26 mouse cellular contexts compared by ENCODE assay signal in the genomic region with DNA sequence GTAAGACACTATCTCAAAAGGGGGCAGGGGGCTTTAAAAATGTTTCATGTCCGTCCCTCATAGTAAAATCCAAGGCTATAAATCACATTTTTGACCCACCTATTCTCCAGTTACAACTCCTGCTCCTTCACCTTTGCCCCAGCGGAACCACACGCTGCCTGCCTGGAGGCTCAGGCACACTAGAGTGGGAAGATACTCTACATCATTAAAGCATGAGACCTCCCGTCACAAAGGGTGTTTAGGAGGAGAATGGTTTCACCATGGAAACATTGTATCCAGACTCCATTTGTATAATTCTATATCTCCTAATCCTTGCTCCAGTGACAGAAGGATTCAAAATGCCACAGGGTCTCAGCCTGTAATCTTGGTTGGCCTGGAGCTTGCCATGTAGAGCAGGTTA. TPM values are rescaled to one million over a fixed set of nuclear protein-coding genes. Genes with fewer than 3 reads are reported as not detected.
A peak's percentile ranks its signal among the peaks of the same experiment; 100 is the strongest.
DNase-seq lines count a peak whose midpoint lies in the region; ATAC-seq and TF ChIP-seq lines count a peak whose summit lies in the region.
"Had no signal": no experiment of that assay in that cellular context is flagged by ENCODE, and none has a peak within 500 bp of the region (broad histone marks: within the 10 kb centered on the region; RNA-seq: fewer than 3 reads in every experiment).

No protein-coding gene starts in this region.

- no peak for TF ChIP-seq POLR2A in liver, adult 2 months (IDR thresholded peaks at IDR 0.05; ENCODE audit: extremely low read depth, insufficient read depth, low read length)
- TF ChIP-seq POLR2A in testis, adult 2 months (IDR thresholded peaks at IDR 0.05; ENCODE audit: control insufficient read depth, low read depth, low read length) = peak; percentile 56; the same call in 1 of the 2 replicates

- H3K27me3 ChIP-seq in liver, adult 2 months (ENCODE audit: control insufficient read depth, insufficient read depth, low read length) = no peaks in the 10 kb centered on the region
- no peaks in the 10 kb centered on the region for H3K27me3 ChIP-seq in liver, embryonic 11.5 days (replicated peaks; ENCODE audit: control insufficient read depth, insufficient read depth, low read length)
- H3K27me3 ChIP-seq in testis, adult 2 months (ENCODE audit: control insufficient read depth, insufficient read depth, low read length) = no peaks in the 10 kb centered on the region
- no peaks in the 10 kb centered on the region for H3K27me3 ChIP-seq in intestine, embryonic 16.5 days (replicated peaks; ENCODE audit: control insufficient read depth, insufficient read depth, low read length)
- no peaks in the 10 kb centered on the region for H3K27me3 ChIP-seq in stomach, postnatal 0 days (ENCODE audit: control insufficient read depth, insufficient read depth, low read length)
- H3K27me3 ChIP-seq: forebrain, embryonic 13.5 days; heart, embryonic 15.5 days had no signal

- H3K9me3 ChIP-seq in liver, embryonic 11.5 days (ENCODE audit: control insufficient read depth, low read length) = no peaks in the 10 kb centered on the region
- no peaks in the 10 kb centered on the region for H3K9me3 ChIP-seq in intestine, embryonic 16.5 days (ENCODE audit: control insufficient read depth, low read length)
- no peaks in the 10 kb centered on the region for H3K9me3 ChIP-seq in stomach, postnatal 0 days (ENCODE audit: control insufficient read depth, low read length)
- H3K9me3 ChIP-seq: forebrain, embryonic 10.5 days; forebrain, embryonic 13.5 days; heart, embryonic 15.5 days; hindbrain, embryonic 10.5 days had no signal

- H3K4me1 ChIP-seq in liver, adult 2 months (ENCODE audit: control insufficient read depth, insufficient read depth, low read length) = peaks cover 24% of the 10 kb centered on the region
- H3K4me1 ChIP-seq in liver, embryonic 11.5 days (replicated peaks; ENCODE audit: control insufficient read depth, insufficient read depth, low read length) = peaks cover 4% of the 10 kb centered on the region; the same call in 1 of the 2 replicates
- H3K4me1 ChIP-seq in testis, adult 2 months (ENCODE audit: control insufficient read depth, insufficient read depth, low read length) = peaks cover 2% of the 10 kb centered on the region; the same call in 1 of the 2 replicates
- H3K4me1 ChIP-seq in intestine, embryonic 16.5 days (ENCODE audit: control insufficient read depth, insufficient read depth, low read length) = peaks cover 14% of the 10 kb centered on the region
- H3K4me1 ChIP-seq in stomach, postnatal 0 days (replicated peaks; ENCODE audit: control insufficient read depth, insufficient read depth) = peaks cover 7% of the 10 kb centered on the region; the same call in 1 of the 2 replicates
- H3K4me1 ChIP-seq: forebrain, embryonic 10.5 days; forebrain, embryonic 13.5 days; hindbrain, embryonic 10.5 days had no signal

- TF ChIP-seq CTCF in liver, adult 2 months (IDR thresholded peaks at IDR 0.05; ENCODE audit: low read depth, low read length) = no peak
- no peak for TF ChIP-seq CTCF in testis, adult 2 months (IDR thresholded peaks at IDR 0.05; ENCODE audit: control insufficient read depth, insufficient read depth, insufficient replicate concordance, low read depth, low read length)
- TF ChIP-seq CTCF in stomach, postnatal 0 days (IDR thresholded peaks at IDR 0.05; ENCODE audit: low read depth) = no peak

- H3K27ac ChIP-seq in liver, adult 2 months (replicated peaks; ENCODE audit: insufficient read depth, low read depth, low read length) = peak overlapping the region; percentile 52
- H3K27ac ChIP-seq in liver, embryonic 11.5 days (ENCODE audit: low read depth, low read length) = no peak overlapping the region
- no peak overlapping the region for H3K27ac ChIP-seq in testis, adult 2 months (ENCODE audit: control insufficient read depth, insufficient read depth, low read depth, low read length)
- peak overlapping the region; percentile 69 for H3K27ac ChIP-seq in intestine, embryonic 16.5 days (ENCODE audit: low read length)
- H3K27ac ChIP-seq in stomach, postnatal 0 days (replicated peaks) = peak overlapping the region; percentile 30; the same call in 1 of the 2 replicates
- H3K27ac ChIP-seq: forebrain, embryonic 10.5 days; forebrain, embryonic 13.5 days; heart, embryonic 15.5 days; hindbrain, embryonic 10.5 days; hindbrain, embryonic 14.5 days; hindbrain, postnatal 0 days had no signal

- no peaks in the 10 kb centered on the region for H3K36me3 ChIP-seq in liver, adult 2 months (ENCODE audit: control insufficient read depth, insufficient read depth, low read length)
- H3K36me3 ChIP-seq in liver, embryonic 11.5 days (ENCODE audit: control insufficient read depth, insufficient read depth, low read length) = no peaks in the 10 kb centered on the region
- H3K36me3 ChIP-seq in testis, adult 2 months (ENCODE audit: control insufficient read depth, insufficient read depth, low read length) = no peaks in the 10 kb centered on the region
- H3K36me3 ChIP-seq in intestine, embryonic 16.5 days (ENCODE audit: control insufficient read depth, insufficient read depth, low read length) = no peaks in the 10 kb centered on the region
- H3K36me3 ChIP-seq in stomach, postnatal 0 days (ENCODE audit: control insufficient read depth, insufficient read depth, low read length) = no peaks in the 10 kb centered on the region
- H3K36me3 ChIP-seq: forebrain, embryonic 10.5 days; heart, embryonic 15.5 days; hindbrain, embryonic 10.5 days had no signal

- H3K4me3 ChIP-seq in liver, adult 2 months (ENCODE audit: insufficient read depth, low read depth, low read length) = no peak overlapping the region
- H3K4me3 ChIP-seq in liver, embryonic 11.5 days (ENCODE audit: low read depth, low read length) = no peak overlapping the region
- peak overlapping the region; percentile 64 for H3K4me3 ChIP-seq in testis, adult 2 months (ENCODE audit: control insufficient read depth, low read depth, low read length)
- H3K4me3 ChIP-seq in intestine, embryonic 16.5 days (ENCODE audit: low read length) = no peak overlapping the region
- H3K4me3 ChIP-seq in stomach, postnatal 0 days (ENCODE audit: low read depth, low read length) = no peak overlapping the region
- H3K4me3 ChIP-seq: forebrain, embryonic 10.5 days; forebrain, embryonic 13.5 days; heart, embryonic 15.5 days; hindbrain, embryonic 10.5 days had no signal

- TF ChIP-seq EP300 in stomach, postnatal 0 days (optimal IDR thresholded peaks at IDR 0.05) = no peak

- H3K79me2 ChIP-seq in liver, adult 2 months (ENCODE audit: control insufficient read depth, insufficient read depth, low read length) = no peaks in the 10 kb centered on the region; the same call in 1 of the 2 replicates

- no peak for ATAC-seq in liver, embryonic 11.5 days (replicated peaks; ENCODE audit: low FRiP score)
- no peak for ATAC-seq in intestine, embryonic 16.5 days
- ATAC-seq in stomach, postnatal 0 days (ENCODE audit: low FRiP score, low TSS enrichment) = no peak
- ATAC-seq: CD4-positive, CD25-positive, alpha-beta regulatory T cell, adult 4 months; forebrain, embryonic 13.5 days; forebrain, embryonic 16.5 days; hindbrain, postnatal 0 days had no signal

- H3K9ac ChIP-seq in liver, adult 2 months (ENCODE audit: low read depth, low read length) = no peak overlapping the region
- H3K9ac ChIP-seq in liver, embryonic 11.5 days (ENCODE audit: low read depth, low read length) = no peak overlapping the region
- no peak overlapping the region for H3K9ac ChIP-seq in intestine, embryonic 16.5 days (ENCODE audit: low read depth, low read length)
- no peak overlapping the region for H3K9ac ChIP-seq in stomach, postnatal 0 days (ENCODE audit: low read length)
- H3K9ac ChIP-seq: forebrain, embryonic 13.5 days; heart, embryonic 15.5 days; hindbrain, embryonic 14.5 days had no signal

- H3K4me2 ChIP-seq in liver, embryonic 11.5 days = no peak overlapping the region
- H3K4me2 ChIP-seq in intestine, embryonic 16.5 days (ENCODE audit: low read depth, low read length) = no peak overlapping the region
- no peak overlapping the region for H3K4me2 ChIP-seq in stomach, postnatal 0 days (replicated peaks; ENCODE audit: low read depth)
- H3K4me2 ChIP-seq: forebrain, embryonic 13.5 days; heart, embryonic 11.5 days; heart, embryonic 15.5 days; hindbrain, embryonic 14.5 days had no signal

- WGBS in liver, adult 2 months = 85% methylated on average over 4 of the region's 4 CpGs
- WGBS in liver, embryonic 11.5 days = 77% methylated on average over 4 of the region's 4 CpGs
- WGBS in intestine, embryonic 16.5 days = 53% methylated on average over 4 of the region's 4 CpGs
- 65% methylated on average over 4 of the region's 4 CpGs for WGBS in stomach, postnatal 0 days

- DNase-seq in liver, adult 2 months (ENCODE audit: extremely low read depth, low read depth, low spot score) = peak; percentile 22
- DNase-seq in liver, embryonic 11.5 days (ENCODE audit: low spot score) = no peak
- DNase-seq in testis, postnatal 10 days (ENCODE audit: low spot score) = no peak
- DNase-seq in stomach, postnatal 0 days (ENCODE audit: low spot score) = no peak
- no peak for DNase-seq in cerebellum, postnatal 14 days
- no peak for DNase-seq in retina, embryonic 14.5 days (ENCODE audit: low spot score)
- DNase-seq: adrenal gland, adult 2 months; adrenal gland, postnatal 14 days; cerebellum, adult 18-20 months; cerebellum, adult 9-10 months; cerebellum, postnatal 25 days; gastrocnemius, postnatal 10 days; gastrocnemius, postnatal 36 days; heart, postnatal 10 days; heart, postnatal 36 days had no signal

RNA-seq across cellular contexts. Expression of gene Plin2, which starts 21.4 kb away (rescaled TPM):
- total RNA-seq in liver, adult 2 months (2014; rRNA removed) = 294 and 339 TPM in 2 replicates
- 449 and 502 TPM in 2 replicates for polyA plus RNA-seq in liver, adult 2 months (2012; rRNA removed)
- 161 and 169 TPM in 2 replicates for polyA plus RNA-seq in liver, embryonic 11.5 days (2014; fragmentation: Nextera tagmentation; extraction: Ambion mirVana)
- 68.7 and 69.0 TPM in 2 replicates for polyA plus RNA-seq in testis, adult 2 months (2012; rRNA removed)
- 248 and 316 TPM in 2 replicates for polyA plus RNA-seq in intestine, embryonic 16.5 days (2015; fragmentation: Nextera tagmentation; extraction: Ambion mirVana)
- 50.7 and 57.8 TPM in 2 replicates for polyA plus RNA-seq in stomach, postnatal 0 days (2015; fragmentation: Nextera tagmentation; extraction: Ambion mirVana)

RNA-seq across cellular contexts. Expression of gene Dennd4c, which starts 57.1 kb away (rescaled TPM):
- 18.9 and 19.0 TPM in 2 replicates for total RNA-seq in liver, adult 2 months (2014; rRNA removed)
- 2.7 and 2.8 TPM in 2 replicates for polyA plus RNA-seq in liver, adult 2 months (2012; rRNA removed)
- polyA plus RNA-seq in liver, embryonic 11.5 days (2014; fragmentation: Nextera tagmentation; extraction: Ambion mirVana) = 5.8 and 7.0 TPM in 2 replicates
- polyA plus RNA-seq in testis, adult 2 months (2012; rRNA removed) = 5.0 and 7.0 TPM in 2 replicates
- polyA plus RNA-seq in intestine, embryonic 16.5 days (2015; fragmentation: Nextera tagmentation; extraction: Ambion mirVana) = 2.9 and 3.5 TPM in 2 replicates
- 3.5 and 4.2 TPM in 2 replicates for polyA plus RNA-seq in stomach, postnatal 0 days (2015; fragmentation: Nextera tagmentation; extraction: Ambion mirVana)

Comparison
In these comparisons a context has a peak if more than half of its experiments do, and no peak if none do; other contexts are left out.
1. H3K27ac ChIP-seq: peak in liver, adult 2 months (single experiment), intestine, embryonic 16.5 days (single experiment) and stomach, postnatal 0 days (single experiment); none in liver, embryonic 11.5 days (single experiment) and testis, adult 2 months (single experiment).